8 mouse cellular contexts compared by ENCODE assay signal in genomic region chr2:160744040-160744822, GRCm38 (mm10). TPM values are rescaled to one million over a fixed set of nuclear protein-coding genes. Genes with fewer than 3 reads are reported as not detected.
DNase-seq lines count a peak whose midpoint lies in the region; ATAC-seq lines count a peak whose summit lies in the region.

No protein-coding gene starts in this region.

- no peak overlapping the region for H3K9ac ChIP-seq in forebrain, embryonic 11.5 days (ENCODE audit: low read length)
- no peak overlapping the region for H3K9ac ChIP-seq in forebrain, embryonic 15.5 days (replicated peaks)
- no peak overlapping the region for H3K9ac ChIP-seq in kidney, embryonic 16.5 days (replicated peaks; ENCODE audit: low read length)
- no peak overlapping the region for H3K9ac ChIP-seq in midbrain, embryonic 11.5 days (ENCODE audit: low read length)

- 0 out of 2 replicates have a peak, but pooled peaks have one; percentile 51 for ATAC-seq in forebrain, embryonic 11.5 days (replicated peaks; ENCODE audit: low FRiP score)
- no peak for ATAC-seq in forebrain, embryonic 15.5 days (replicated peaks)
- no peak for ATAC-seq in kidney, embryonic 16.5 days (ENCODE audit: low FRiP score, low TSS enrichment)
- 0 out of 2 replicates have a peak, but pooled peaks have one; percentile 66 for ATAC-seq in midbrain, embryonic 11.5 days (ENCODE audit: low FRiP score)

- H3K4me3 ChIP-seq in forebrain, embryonic 11.5 days (ENCODE audit: low read depth, low read length) = no peak overlapping the region
- H3K4me3 ChIP-seq in forebrain, embryonic 15.5 days = no peak overlapping the region
- no peak overlapping the region for H3K4me3 ChIP-seq in kidney, embryonic 16.5 days (ENCODE audit: low read length)
- no peak overlapping the region for H3K4me3 ChIP-seq in midbrain, embryonic 11.5 days (ENCODE audit: low read depth, low read length)

- H3K27ac ChIP-seq in forebrain, embryonic 11.5 days (ENCODE audit: low read depth, low read length) = no peak overlapping the region
- H3K27ac ChIP-seq in forebrain, embryonic 15.5 days (replicated peaks) = no peak overlapping the region
- peak overlapping the region; percentile 14; the same call in 1 of the 2 replicates for H3K27ac ChIP-seq in kidney, embryonic 16.5 days (ENCODE audit: low read length)
- H3K27ac ChIP-seq in midbrain, embryonic 11.5 days (ENCODE audit: low read depth, low read length) = no peak overlapping the region

- no peak for DNase-seq in forebrain, embryonic 11.5 days (ENCODE audit: low spot score)
- peak; percentile 39 for DNase-seq in 416B (ENCODE audit: low read depth)
- peak; percentile 60 for DNase-seq in brain, adult 2 months (ENCODE audit: low read depth, low spot score)
- peak; percentile 78 for DNase-seq in gastrocnemius, postnatal 14 days
- DNase-seq in midbrain, embryonic 11.5 days (ENCODE audit: low spot score, missing footprints) = no peak
- peak; percentile 36 for DNase-seq in thymus, postnatal 0 days (ENCODE audit: low spot score)

- WGBS in forebrain, embryonic 11.5 days = 98% methylated on average over 7 of the region's 7 CpGs
- WGBS in forebrain, embryonic 15.5 days = 93% methylated on average over 7 of the region's 7 CpGs
- 78% methylated on average over 7 of the region's 7 CpGs for WGBS in kidney, embryonic 16.5 days
- WGBS in midbrain, embryonic 11.5 days = 94% methylated on average over 7 of the region's 7 CpGs

- no peak overlapping the region for H3K4me2 ChIP-seq in forebrain, embryonic 11.5 days (ENCODE audit: low read depth, low read length, severe bottlenecking)
- H3K4me2 ChIP-seq in forebrain, embryonic 15.5 days (replicated peaks) = no peak overlapping the region
- no peak overlapping the region for H3K4me2 ChIP-seq in kidney, embryonic 16.5 days (replicated peaks; ENCODE audit: low read depth, low read length)
- no peak overlapping the region for H3K4me2 ChIP-seq in midbrain, embryonic 11.5 days

- H3K27me3 ChIP-seq in forebrain, embryonic 11.5 days (ENCODE audit: control insufficient read depth, insufficient read depth, low read length) = no peaks in the 10 kb centered on the region
- no peaks in the 10 kb centered on the region for H3K27me3 ChIP-seq in forebrain, embryonic 15.5 days
- H3K27me3 ChIP-seq in kidney, embryonic 16.5 days (ENCODE audit: insufficient read depth, low read length) = no peaks in the 10 kb centered on the region
- H3K27me3 ChIP-seq in midbrain, embryonic 11.5 days (ENCODE audit: control insufficient read depth, insufficient read depth, low read length) = no peaks in the 10 kb centered on the region

- intact Hi-C loops in gastrocnemius, postnatal 14 days (cut with DNase I; ENCODE audit: low total_unique reads) = no loop called here

- peaks cover 8% of the 10 kb centered on the region for H3K36me3 ChIP-seq in forebrain, embryonic 11.5 days (ENCODE audit: control insufficient read depth, insufficient read depth, low read length)
- peaks cover 30% of the 10 kb centered on the region for H3K36me3 ChIP-seq in forebrain, embryonic 15.5 days
- H3K36me3 ChIP-seq in kidney, embryonic 16.5 days (ENCODE audit: insufficient read depth, low read length) = peaks cover 30% of the 10 kb centered on the region
- peaks cover 18% of the 10 kb centered on the region for H3K36me3 ChIP-seq in midbrain, embryonic 11.5 days (ENCODE audit: control insufficient read depth, insufficient read depth, low read length)

- 0 out of 2 replicates have a peak, but pooled peaks cover 3% of the 10 kb centered on the region for H3K4me1 ChIP-seq in forebrain, embryonic 11.5 days (replicated peaks; ENCODE audit: control insufficient read depth, insufficient read depth, low read length)
- peaks cover 50% of the 10 kb centered on the region for H3K4me1 ChIP-seq in forebrain, embryonic 15.5 days
- H3K4me1 ChIP-seq in kidney, embryonic 16.5 days (ENCODE audit: insufficient read depth, low read length) = peaks cover 40% of the 10 kb centered on the region
- peaks cover 9% of the 10 kb centered on the region; the same call in 1 of the 2 replicates for H3K4me1 ChIP-seq in midbrain, embryonic 11.5 days (ENCODE audit: control insufficient read depth, insufficient read depth, low read length)

- H3K9me3 ChIP-seq in forebrain, embryonic 11.5 days (ENCODE audit: control insufficient read depth, low read length) = no peaks in the 10 kb centered on the region
- H3K9me3 ChIP-seq in forebrain, embryonic 15.5 days = no peaks in the 10 kb centered on the region
- 0 out of 2 replicates have a peak, but pooled peaks cover 4% of the 10 kb centered on the region for H3K9me3 ChIP-seq in kidney, embryonic 16.5 days (ENCODE audit: low read length)
- no peaks in the 10 kb centered on the region for H3K9me3 ChIP-seq in midbrain, embryonic 11.5 days (ENCODE audit: control insufficient read depth, low read length)

RNA-seq across cellular contexts. Expression of gene Plcg1, which starts 13.1 kb away (rescaled TPM):
- polyA plus RNA-seq in forebrain, embryonic 11.5 days (2014; fragmentation: Nextera tagmentation; extraction: Ambion mirVana) = 80.7 and 80.8 TPM in 2 replicates
- 80.5 and 82.2 TPM in 2 replicates for polyA plus RNA-seq in forebrain, embryonic 15.5 days (2015; fragmentation: Nextera tagmentation; extraction: Ambion mirVana)
- 10 to 100 TPM; 28.5 to 36.3 TPM for total RNA-seq in gastrocnemius, postnatal 14 days (2021)
- 49.9 and 50.6 TPM in 2 replicates for polyA plus RNA-seq in kidney, embryonic 16.5 days (2015; fragmentation: Nextera tagmentation; extraction: Ambion mirVana)
- polyA plus RNA-seq in midbrain, embryonic 11.5 days (2014; fragmentation: Nextera tagmentation; extraction: Ambion mirVana) = 64.0 and 65.3 TPM in 2 replicates
- polyA plus RNA-seq in thymus, postnatal 0 days (2015; fragmentation: Nextera tagmentation; extraction: Ambion mirVana) = 39.5 and 49.3 TPM in 2 replicates

Comparison
In these comparisons a context has a peak if more than half of its experiments do, and no peak if none do; other contexts are left out.
1. ATAC-seq: peak in forebrain, embryonic 11.5 days (single experiment) and midbrain, embryonic 11.5 days (single experiment); none in forebrain, embryonic 15.5 days (single experiment) and kidney, embryonic 16.5 days (single experiment).
2. DNase-seq: peak in 416B (single experiment), brain, adult 2 months (single experiment), gastrocnemius, postnatal 14 days (single experiment) and thymus, postnatal 0 days (single experiment); none in forebrain, embryonic 11.5 days (single experiment) and midbrain, embryonic 11.5 days (single experiment).